Mouse (Mus musculus) forebrain, embryonic 11.5 days (tissue): ENCODE results near the gene Col4a2. TPM values are rescaled to one million over a fixed set of nuclear protein-coding genes. Genes with fewer than 3 reads are reported as not detected.

Source experiments
- ATAC-seq: fragments of 200-750 bp; cut with Nextera tagmentation; replicated peaks from 2 replicates; pipeline ENCODE4 v1.8.0; 2017; ENCODE audit warnings: moderate TSS enrichment; ENCODE audit not compliant: low FRiP score
- DNase-seq: peaks from one replicate; pipeline ENCODE4 v3.0.0-alpha.2; 2017; ENCODE audit warnings: low spot score
- H3K27ac ChIP-seq: fragments of 300-500 bp; sonication (generic); 2 replicates; pipeline ENCODE4 v1.5.1; 2014; ENCODE audit warnings: low read depth, low read length
- H3K27me3 ChIP-seq: fragments of 300-500 bp; sonication (generic); 2 replicates; pipeline ENCODE4 v1.6.1; 2014; ENCODE audit warnings: mild to moderate bottlenecking, low read length, mixed read lengths; ENCODE audit not compliant: control insufficient read depth, insufficient read depth
- H3K36me3 ChIP-seq: fragments of 300-500 bp; sonication (generic); 2 replicates; pipeline ENCODE4 v1.6.1; 2014; ENCODE audit warnings: mild to moderate bottlenecking, low read length, moderate library complexity, mixed read lengths; ENCODE audit not compliant: control insufficient read depth, insufficient read depth
- H3K4me1 ChIP-seq: fragments of 300-500 bp; sonication (generic); replicated peaks from 2 replicates; pipeline ENCODE4 v1.6.1; 2014; ENCODE audit warnings: low read length, mixed read lengths; ENCODE audit not compliant: control insufficient read depth, insufficient read depth
- H3K4me2 ChIP-seq: fragments of 300-500 bp; sonication (generic); 2 replicates; pipeline ENCODE4 v1.6.1; 2014; ENCODE audit warnings: low read depth, mild to moderate bottlenecking, low read length, moderate library complexity, mixed read lengths; ENCODE audit not compliant: severe bottlenecking
- H3K4me3 ChIP-seq: fragments of 300-500 bp; sonication (generic); 2 replicates; pipeline ENCODE4 v1.5.1; 2014; ENCODE audit warnings: low read depth, low read length
- H3K9ac ChIP-seq: fragments of 300-500 bp; sonication (generic); 2 replicates; pipeline ENCODE4 v1.6.1; 2014; ENCODE audit warnings: low read length
- H3K9me3 ChIP-seq: fragments of 300-500 bp; sonication (generic); 2 replicates; pipeline ENCODE4 v1.6.1; 2016; ENCODE audit warnings: low read length, mixed read lengths; ENCODE audit not compliant: control insufficient read depth
- WGBS: fragments of 180-500 bp; shearing (Covaris S2); extraction: QIAGEN DNeasy Blood & Tissue Kit; methylation state at CpG from one replicate; pipeline ENCODE4 v1.1.7; 2014; 5-methylcytosine and 5-hydroxymethylcytosine counted together
- polyA plus RNA-seq: library from polyadenylated mRNA; unstranded; fragments of >200 nt; fragmentation: Nextera tagmentation; extraction: Ambion mirVana; gene quantifications from 2 replicates; pipeline ENCODE4 v1.2.1, GENCODE M21; 2014

Col4a2 gene
- polyA plus RNA-seq, 1 experiment from 2014 or later, result 45.4 TPM

DNA sequence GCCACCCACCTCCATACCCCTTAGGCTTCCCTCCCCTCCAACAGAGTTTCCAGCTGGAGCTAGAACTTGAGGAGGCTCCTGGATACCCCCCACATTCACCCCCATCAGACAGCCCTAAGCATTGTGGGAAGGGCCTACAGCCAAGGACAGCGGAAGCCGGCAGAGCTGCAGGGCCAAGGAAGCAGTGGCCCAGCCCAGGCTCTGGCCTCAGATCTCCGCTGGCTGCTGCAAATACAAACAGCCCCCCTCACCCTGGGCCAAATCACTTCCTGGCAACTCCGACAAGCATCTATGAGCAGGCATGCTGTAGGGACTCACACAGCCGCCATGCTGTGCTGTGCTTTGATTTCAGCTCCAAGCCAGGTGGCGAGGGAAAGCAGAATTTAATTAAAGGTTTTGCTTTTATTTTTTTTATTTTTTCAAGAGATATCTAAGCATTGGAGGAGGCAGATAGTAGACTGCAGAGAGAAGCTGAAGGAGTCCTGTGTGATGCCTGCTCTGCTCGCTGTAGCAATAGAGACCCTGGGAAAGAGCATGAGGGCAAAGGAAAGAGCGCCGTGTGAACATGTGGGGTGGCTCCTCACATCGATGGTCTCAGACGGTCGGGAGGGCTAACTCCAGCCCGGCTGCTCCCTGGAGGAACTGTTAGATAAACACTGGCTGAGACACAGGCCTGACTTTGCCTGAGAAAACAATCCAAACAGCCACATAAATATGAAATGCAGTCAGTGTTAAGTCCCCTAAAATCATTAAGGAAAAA is 93.3 kb downstream of the Col4a2 start:
- no peak overlapping the region for H3K27ac ChIP-seq
- no peak overlapping the region for H3K4me3 ChIP-seq
- no peaks in the 10 kb centered on the region for H3K27me3 ChIP-seq
- DNase-seq, result peak; percentile 64
- no peak for ATAC-seq
- WGBS, result 67% methylated on average over 13 of the region's 13 CpGs
- no peaks in the 10 kb centered on the region for H3K36me3 ChIP-seq
- no peaks in the 10 kb centered on the region for H3K9me3 ChIP-seq
- no peaks in the 10 kb centered on the region for H3K4me1 ChIP-seq
- H3K9ac ChIP-seq, result no peak overlapping the region
- no peak overlapping the region for H3K4me2 ChIP-seq

DNA sequence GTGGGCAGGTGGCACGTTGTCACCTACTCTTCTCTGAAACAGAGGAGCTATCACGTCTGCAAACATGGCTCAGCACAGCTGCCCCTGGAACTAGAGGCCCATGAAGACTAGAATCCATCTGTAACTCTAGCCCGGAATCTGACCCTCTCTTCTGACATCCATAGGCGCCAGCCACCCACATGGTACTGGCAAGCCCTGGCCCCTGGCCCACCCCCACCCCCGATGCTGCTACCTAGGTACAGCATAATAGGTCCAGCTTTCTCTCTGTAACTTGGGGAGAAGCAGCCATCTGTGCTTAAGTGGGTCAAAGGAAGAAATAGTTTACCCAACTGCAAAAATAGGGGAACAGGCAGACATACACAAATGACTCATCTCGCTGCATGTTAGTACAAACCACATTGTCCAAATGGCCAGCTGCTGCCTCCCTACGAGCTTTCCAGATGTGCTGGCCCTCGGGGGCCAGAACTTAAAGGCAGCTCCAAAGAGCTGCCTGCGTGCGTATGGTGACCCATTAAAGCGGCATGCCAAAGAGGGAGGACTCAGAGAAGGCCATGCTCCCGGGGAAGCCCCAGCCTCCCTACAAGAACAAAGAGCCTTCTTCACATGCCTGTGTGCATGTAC is 99.0 kb downstream of the Col4a2 start:
- H3K27me3 ChIP-seq, result no peaks in the 10 kb centered on the region
- no peak overlapping the region for H3K4me3 ChIP-seq
- no peak overlapping the region for H3K27ac ChIP-seq
- no peaks in the 10 kb centered on the region for H3K36me3 ChIP-seq
- H3K4me1 ChIP-seq, result peaks cover 13% of the 10 kb centered on the region; the same call in 1 of the 2 replicates
- H3K9ac ChIP-seq, result no peak overlapping the region
- WGBS, result 69% methylated on average over 12 of the region's 12 CpGs
- no peak for DNase-seq
- no peak for ATAC-seq
- no peak overlapping the region for H3K4me2 ChIP-seq
- H3K9me3 ChIP-seq, result no peaks in the 10 kb centered on the region

DNA sequence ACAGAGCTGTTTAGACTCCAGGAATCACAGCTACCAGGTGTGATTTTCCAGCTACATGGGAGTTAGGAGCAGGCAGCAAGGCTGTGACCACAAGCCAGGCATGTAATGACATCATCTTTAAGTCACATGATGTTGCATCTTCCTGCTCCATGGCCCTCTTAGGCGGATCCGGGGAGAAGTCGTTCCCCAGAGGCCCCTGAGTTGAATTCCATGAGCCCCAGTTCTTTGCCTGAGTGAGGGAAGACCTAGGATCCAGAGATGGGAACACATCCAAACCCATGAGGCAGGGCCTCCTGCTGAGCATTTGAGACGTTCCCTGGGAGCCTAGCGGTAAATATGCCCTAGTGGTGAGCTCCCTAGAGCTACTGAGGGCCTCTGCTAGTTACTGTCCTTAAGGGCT is 99.8 kb downstream of the Col4a2 start:
- Histone ChIP-seq H3K4me2 (no peak overlapping the region), H3K36me3 (no peaks in the 10 kb centered on the region), H3K9ac (no peak overlapping the region), H3K27me3 (no peaks in the 10 kb centered on the region), H3K27ac (no peak overlapping the region), H3K4me1 (peaks cover 13% of the 10 kb centered on the region; the same call in 1 of the 2 replicates), H3K4me3 (no peak overlapping the region), H3K9me3 (no peaks in the 10 kb centered on the region)
- ATAC-seq (no peak), DNase-seq (no peak)
- 75% methylated on average over 5 of the region's 5 CpGs for WGBS

DNA sequence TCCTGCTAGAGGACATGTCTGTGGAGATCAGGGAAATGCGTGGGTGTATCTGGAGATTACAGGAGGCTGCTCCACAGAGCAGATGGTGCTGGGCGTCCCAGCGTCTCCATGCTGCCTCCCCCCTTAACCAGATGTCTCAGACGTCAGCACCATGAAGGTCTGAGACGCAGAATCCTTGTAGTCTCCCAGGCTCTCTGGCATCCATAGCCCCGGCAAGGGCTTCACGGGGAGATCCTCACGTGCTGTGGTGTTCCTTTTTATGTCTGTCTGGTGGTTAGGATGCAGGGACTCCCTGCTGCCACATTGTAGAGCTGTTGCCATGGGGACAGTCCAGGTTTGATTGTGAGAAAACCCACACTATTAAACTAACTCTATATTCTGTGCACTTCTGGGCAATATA is 101.7 kb downstream of the Col4a2 start:
- 37% methylated on average over 8 of the region's 8 CpGs for WGBS
- H3K36me3 ChIP-seq, result no peaks in the 10 kb centered on the region
- H3K4me2 ChIP-seq, result no peak overlapping the region
- H3K4me3 ChIP-seq, result no peak overlapping the region
- no peaks in the 10 kb centered on the region for H3K27me3 ChIP-seq
- H3K9me3 ChIP-seq, result no peaks in the 10 kb centered on the region
- H3K9ac ChIP-seq, result peak overlapping the region; percentile 21; the same call in 1 of the 2 replicates
- H3K4me1 ChIP-seq, result peaks cover 13% of the 10 kb centered on the region; the same call in 1 of the 2 replicates
- H3K27ac ChIP-seq, result no peak overlapping the region
- DNase-seq, result no peak
- ATAC-seq, result 0 out of 2 replicates have a peak, but pooled peaks have one; percentile 27

DNA sequence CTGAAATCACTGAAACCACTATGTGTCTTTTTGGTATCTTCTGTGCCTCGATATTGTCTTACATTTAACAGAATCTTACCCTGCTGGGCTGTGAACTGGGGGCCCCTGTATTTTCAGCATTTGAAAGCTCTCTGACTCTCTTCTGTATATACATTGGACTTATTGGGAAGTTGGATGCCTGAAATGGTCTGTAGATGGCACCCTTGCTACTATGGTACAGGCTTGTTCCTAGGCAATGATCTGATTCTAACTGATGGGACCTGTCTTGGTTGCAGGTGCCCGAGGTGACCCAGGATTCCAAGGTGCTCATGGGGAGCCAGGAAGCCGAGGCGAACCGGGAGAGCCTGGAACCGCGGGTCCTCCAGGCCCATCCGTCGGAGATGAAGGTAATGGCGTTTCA is 102.5 kb downstream of the Col4a2 start:
- Histone ChIP-seq H3K27ac (no peak overlapping the region), H3K4me3 (no peak overlapping the region), H3K9me3 (no peaks in the 10 kb centered on the region), H3K4me2 (no peak overlapping the region), H3K36me3 (no peaks in the 10 kb centered on the region), H3K4me1 (peaks cover 13% of the 10 kb centered on the region; the same call in 1 of the 2 replicates), H3K27me3 (no peaks in the 10 kb centered on the region), H3K9ac (no peak overlapping the region)
- no peak for ATAC-seq
- WGBS, result 88% methylated on average over 10 of the region's 10 CpGs
- no peak for DNase-seq

DNA sequence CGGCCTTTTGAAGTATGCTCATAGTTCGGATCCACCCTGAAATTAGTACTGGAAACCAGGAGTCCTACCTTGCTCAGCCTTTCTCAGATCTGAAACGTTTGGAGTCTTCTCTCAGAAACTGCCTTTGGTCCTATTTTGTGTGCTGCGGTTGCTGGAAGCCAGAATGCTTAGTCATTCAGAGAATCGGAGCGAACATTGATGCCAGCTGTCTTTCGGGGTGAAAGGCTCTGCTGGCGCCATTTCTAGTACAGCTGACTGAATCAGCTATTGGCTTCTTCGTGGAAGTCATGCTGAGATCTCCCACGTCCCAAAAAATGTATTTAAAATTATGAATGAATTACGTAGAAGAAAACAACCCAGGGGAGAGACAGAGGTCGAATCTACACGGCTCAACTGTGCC is 105.2 kb downstream of the Col4a2 start:
- H3K36me3 ChIP-seq, result no peaks in the 10 kb centered on the region
- no peak overlapping the region for H3K27ac ChIP-seq
- DNase-seq (no peak), ATAC-seq (no peak)
- no peak overlapping the region for H3K9ac ChIP-seq
- 82% methylated on average over 13 of the region's 13 CpGs for WGBS
- H3K4me2 ChIP-seq, result no peak overlapping the region
- H3K27me3 ChIP-seq, result no peaks in the 10 kb centered on the region
- no peaks in the 10 kb centered on the region for H3K9me3 ChIP-seq
- no peak overlapping the region for H3K4me3 ChIP-seq
- peaks cover 9% of the 10 kb centered on the region; the same call in 1 of the 2 replicates for H3K4me1 ChIP-seq

DNA sequence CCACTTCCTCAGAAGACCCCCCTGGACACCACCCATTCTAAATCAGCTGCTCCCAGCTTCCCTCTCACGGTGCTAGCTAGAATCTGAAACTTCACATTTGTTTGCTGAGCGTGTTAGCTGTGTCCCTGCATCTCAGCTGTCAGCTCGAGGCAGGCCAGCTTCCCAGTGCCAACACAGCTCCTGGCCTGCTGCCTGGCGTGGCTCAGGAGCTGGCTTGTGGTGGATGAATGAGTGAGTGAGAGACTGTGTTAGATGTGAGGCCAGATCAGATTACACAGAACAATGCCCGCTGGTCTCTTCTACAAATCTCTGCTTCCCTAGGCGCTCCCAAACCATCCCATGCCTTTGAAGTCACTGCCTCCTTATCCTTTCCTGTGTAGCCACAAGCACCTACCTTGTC is 106.6 kb downstream of the Col4a2 start:
- no peak for ATAC-seq
- no peak overlapping the region for H3K4me2 ChIP-seq
- H3K9me3 ChIP-seq, result no peaks in the 10 kb centered on the region
- no peaks in the 10 kb centered on the region for H3K27me3 ChIP-seq
- no peak overlapping the region for H3K9ac ChIP-seq
- DNase-seq, result no peak
- no peaks in the 10 kb centered on the region; the same call in 1 of the 2 replicates for H3K36me3 ChIP-seq
- H3K27ac ChIP-seq, result no peak overlapping the region
- H3K4me1 ChIP-seq, result peaks cover 4% of the 10 kb centered on the region; the same call in 1 of the 2 replicates
- H3K4me3 ChIP-seq, result no peak overlapping the region
- WGBS, result 53% methylated on average over 6 of the region's 6 CpGs

DNA sequence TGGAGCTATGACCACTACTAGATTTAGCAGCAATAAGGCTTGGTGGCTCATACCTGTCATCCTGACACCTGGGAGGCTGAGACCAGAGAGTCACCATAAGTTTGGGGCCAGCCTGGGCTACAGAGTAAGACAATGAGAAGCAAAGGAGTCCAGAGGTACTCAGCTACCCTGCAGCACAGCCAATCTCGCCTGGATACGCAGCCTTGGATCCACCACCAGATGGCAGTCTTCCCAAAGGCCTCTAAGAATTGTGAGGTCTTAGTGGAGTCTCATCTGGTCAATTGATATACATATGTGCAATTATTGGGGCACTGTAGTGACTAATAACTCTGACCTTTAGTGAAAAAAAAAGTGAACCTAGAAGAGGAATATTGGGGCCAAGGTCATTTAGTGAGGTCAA is 107.0 kb downstream of the Col4a2 start:
- Histone ChIP-seq H3K4me1 (no peaks in the 10 kb centered on the region), H3K4me2 (no peak overlapping the region), H3K27ac (no peak overlapping the region), H3K27me3 (no peaks in the 10 kb centered on the region), H3K4me3 (no peak overlapping the region), H3K36me3 (no peaks in the 10 kb centered on the region; the same call in 1 of the 2 replicates), H3K9me3 (no peaks in the 10 kb centered on the region), H3K9ac (no peak overlapping the region)
- ATAC-seq (0 out of 2 replicates have a peak, but pooled peaks have one; percentile 27), DNase-seq (peak; percentile 75)
- 9% methylated on average over 2 of the region's 2 CpGs for WGBS
